Mouse (Mus musculus): ENCODE results near the gene Klk1b3. TPM values are rescaled to one million over a fixed set of nuclear protein-coding genes. Genes with fewer than 3 reads are reported as not detected.
"Not testable (repeated sequence)": the region's sequence is repeated elsewhere in the genome, so short reads cannot be mapped to it uniquely, and the experiment has no call there.

Gene Klk1b3
- polyA plus RNA-seq, 1 experiment from 2014 or later = not detected

GRCm38 (mm10) chr7:44239913-44240312 is 41.9 kb downstream of the Klk1b3 start:
- no peak for ATAC-seq

DNA sequence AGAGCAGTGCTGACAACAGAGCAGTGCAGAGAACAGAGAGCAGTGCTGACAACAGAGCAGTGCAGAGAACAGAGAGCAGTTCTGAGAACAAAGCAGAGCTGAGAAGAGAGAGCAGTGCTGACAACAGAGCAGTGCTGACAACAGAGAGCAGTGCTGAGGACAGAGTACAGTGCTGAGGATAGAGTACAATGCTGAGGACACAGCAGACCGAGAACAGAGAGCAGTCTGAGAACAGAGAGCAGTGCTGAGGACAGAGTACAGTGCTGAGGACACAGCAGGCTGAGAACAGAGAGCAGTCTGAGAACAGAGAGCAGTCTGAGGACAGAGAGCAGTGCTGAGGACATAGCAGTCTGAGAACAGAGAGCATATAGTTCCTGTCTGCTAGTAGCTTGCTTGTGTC is 42.7 kb downstream of the Klk1b3 start:
- no peak for ATAC-seq
- WGBS = 79% methylated on average over 1 of the region's 1 CpGs
- no peak overlapping the region for H3K4me2 ChIP-seq (replicated peaks)
- H3K36me3 ChIP-seq = no peaks in the 10 kb centered on the region
- H3K9me3 ChIP-seq = no peaks in the 10 kb centered on the region
- no peaks in the 10 kb centered on the region for H3K27me3 ChIP-seq
- peaks cover 7% of the 10 kb centered on the region for H3K4me1 ChIP-seq (replicated peaks)
- H3K4me3 ChIP-seq (replicated peaks) = no peak overlapping the region
- H3K27ac ChIP-seq = no peak overlapping the region
- H3K9ac ChIP-seq (replicated peaks) = no peak overlapping the region

More at GRCm38 (mm10) chr7:44239913-44240312, 41.9 kb downstream of the Klk1b3 start:
- Histone ChIP-seq H3K4me2 (replicated peaks) (no peak overlapping the region), H3K4me1 (replicated peaks) (no peaks in the 10 kb centered on the region), H3K9me3 (no peaks in the 10 kb centered on the region), H3K27me3 (no peaks in the 10 kb centered on the region), H3K27ac (no peak overlapping the region), H3K4me3 (replicated peaks) (no peak overlapping the region), H3K9ac (replicated peaks) (no peak overlapping the region), H3K36me3 (no peaks in the 10 kb centered on the region)
- WGBS = 49% methylated on average over 2 of the region's 2 CpGs

DNA sequence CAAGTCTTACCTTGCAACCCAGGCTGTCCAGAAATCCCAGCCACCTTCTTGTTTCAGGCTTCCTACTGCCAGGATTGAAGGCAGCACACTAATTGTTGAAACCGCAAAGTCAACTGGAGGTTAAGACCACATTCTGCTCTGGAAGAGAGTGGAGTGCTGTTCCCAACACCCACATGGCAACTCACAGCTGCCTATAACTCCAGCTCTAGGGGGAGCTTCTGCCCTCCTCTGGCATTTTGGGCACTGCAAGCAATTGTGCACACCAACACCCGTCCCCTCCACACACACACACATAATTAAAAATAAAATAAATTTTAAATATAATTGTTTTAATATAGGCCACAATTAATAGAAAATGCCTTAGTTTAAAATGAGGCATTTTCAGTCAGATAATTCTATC is 43.2 kb downstream of the Klk1b3 start:
- ATAC-seq = no peak
- Histone ChIP-seq H3K27me3 (no peaks in the 10 kb centered on the region), H3K36me3 (no peaks in the 10 kb centered on the region), H3K4me2 (replicated peaks) (no peak overlapping the region), H3K9ac (replicated peaks) (no peak overlapping the region), H3K9me3 (no peaks in the 10 kb centered on the region), H3K4me1 (replicated peaks) (peaks cover 9% of the 10 kb centered on the region), H3K4me3 (replicated peaks) (no peak overlapping the region), H3K27ac (no peak overlapping the region)
- 72% methylated on average over 2 of the region's 2 CpGs for WGBS

- Histone ChIP-seq H3K36me3 (peaks cover 11% of the 10 kb centered on the region), H3K4me1 (replicated peaks) (peaks cover 27% of the 10 kb centered on the region), H3K9ac (replicated peaks) (no peak overlapping the region), H3K4me2 (replicated peaks) (no peak overlapping the region), H3K9me3 (no peaks in the 10 kb centered on the region), H3K27ac (no peak overlapping the region), H3K4me3 (replicated peaks) (no peak overlapping the region), H3K27me3 (no peaks in the 10 kb centered on the region)
- no peak for ATAC-seq
- WGBS = 71% methylated on average over 1 of the region's 1 CpGs
These were observed 46.1 kb downstream of the Klk1b3 start for GRCm38 (mm10) chr7:44244080-44244479.

DNA sequence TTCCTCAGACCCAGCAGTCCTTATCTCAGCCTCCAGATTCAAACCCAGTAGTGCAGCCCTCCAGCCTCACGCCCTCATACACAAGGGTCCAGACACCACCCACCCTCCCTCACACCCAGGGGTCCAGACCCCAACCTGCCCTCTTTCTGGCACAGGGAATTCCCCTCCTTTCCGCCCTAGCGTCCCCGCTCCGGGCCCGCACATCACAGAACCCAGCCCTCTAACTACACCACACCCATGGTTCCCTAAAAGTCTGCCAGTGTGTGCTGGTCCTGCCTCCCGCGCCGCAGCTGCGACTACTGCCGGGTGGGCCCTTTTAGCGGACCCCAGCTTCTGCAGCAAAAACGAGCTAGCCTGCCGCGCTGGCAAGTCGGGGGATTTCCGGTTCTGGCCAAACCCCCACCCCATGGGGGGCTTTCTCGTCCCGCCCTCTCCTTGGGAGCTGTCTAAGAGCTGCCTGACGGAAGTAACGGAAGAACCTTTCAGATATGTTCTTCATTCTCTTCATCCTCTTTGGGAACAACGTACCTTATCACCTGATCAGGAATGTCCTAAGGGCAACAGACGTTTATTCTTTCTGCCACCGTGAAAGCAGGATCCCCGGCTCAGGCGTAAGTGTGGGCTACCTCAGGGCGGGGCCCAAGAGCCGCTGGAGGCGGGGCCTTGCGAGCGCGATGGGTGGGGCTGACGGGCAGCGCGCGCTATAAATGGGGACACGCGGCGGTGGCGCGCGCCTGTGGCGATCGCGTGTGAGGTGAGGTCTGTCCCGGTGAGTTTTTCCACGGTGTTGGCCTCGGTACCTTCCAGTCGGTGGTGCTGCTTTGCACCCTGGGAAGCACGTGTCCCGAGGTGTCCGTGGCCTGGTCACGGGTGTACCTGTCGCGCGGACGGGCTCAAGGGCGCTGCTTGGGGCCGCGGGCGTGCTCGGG is 48.3 kb downstream of the Klk1b3 start, which contains the start of the genes 1700028J19Rik and 2410002F23Rik:
TSS of gene 1700028J19Rik (minus strand) at position 641 of the 929 bp plus-strand sequence.
TSS of gene 2410002F23Rik (plus strand) at position 668 of the 929 bp plus-strand sequence.
- under 1% methylated on average over 62 of the region's 62 CpGs for WGBS
- ATAC-seq = peak; percentile 88
- peaks cover 33% of the 10 kb centered on the region for H3K36me3 ChIP-seq
- H3K4me1 ChIP-seq (replicated peaks) = peaks cover 40% of the 10 kb centered on the region
- peak within 1 kb of the TSS; percentile 92 for H3K9ac ChIP-seq (replicated peaks)
- H3K4me2 ChIP-seq (replicated peaks) = peak within 1 kb of the TSS; percentile 82
- no peaks in the 10 kb centered on the region for H3K9me3 ChIP-seq
- peak within 1 kb of the TSS; percentile 90 for H3K4me3 ChIP-seq (replicated peaks)
- peak within 1 kb of the TSS; percentile 94 for H3K27ac ChIP-seq
- H3K27me3 ChIP-seq = no peaks in the 10 kb centered on the region

GRCm38 (mm10) chr7:44246984-44247470 is 49.0 kb downstream of the Klk1b3 start:
- H3K27me3 ChIP-seq = no peaks in the 10 kb centered on the region
- peak overlapping the region; percentile 94 for H3K27ac ChIP-seq
- H3K9ac ChIP-seq (replicated peaks) = peak overlapping the region; percentile 92
- 0% methylated on average over 23 of the region's 23 CpGs for WGBS
- peaks cover 37% of the 10 kb centered on the region for H3K36me3 ChIP-seq
- peak overlapping the region; percentile 90 for H3K4me3 ChIP-seq (replicated peaks)
- peaks cover 40% of the 10 kb centered on the region for H3K4me1 ChIP-seq (replicated peaks)
- no peaks in the 10 kb centered on the region for H3K9me3 ChIP-seq
- ATAC-seq = peak; percentile 16
- H3K4me2 ChIP-seq (replicated peaks) = peak overlapping the region; percentile 82

DNA sequence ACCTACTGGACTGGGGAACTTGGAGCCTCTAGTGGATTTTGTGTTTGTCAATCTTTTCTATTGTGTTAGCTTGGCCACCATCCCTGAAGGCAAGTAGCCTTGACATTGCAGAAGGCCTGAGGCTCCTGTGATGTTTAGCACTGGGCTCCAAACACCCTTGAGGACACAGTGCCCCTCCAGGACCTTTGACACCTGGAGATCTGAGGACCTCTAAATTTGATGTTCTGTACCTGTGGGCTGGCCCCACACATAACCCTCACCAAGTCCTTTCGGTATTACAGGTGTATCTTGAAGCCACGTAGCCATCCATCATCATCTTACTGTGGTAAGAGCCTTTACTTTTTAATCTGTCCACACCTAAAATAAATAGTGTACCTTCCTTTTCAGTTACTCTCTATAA is 50.0 kb downstream of the Klk1b3 start:
- Histone ChIP-seq H3K9ac (replicated peaks) (peak overlapping the region; percentile 92), H3K9me3 (no peaks in the 10 kb centered on the region), H3K4me2 (replicated peaks) (peak overlapping the region; percentile 82), H3K4me3 (replicated peaks) (peak overlapping the region; percentile 90), H3K36me3 (peaks cover 47% of the 10 kb centered on the region), H3K27me3 (no peaks in the 10 kb centered on the region), H3K27ac (no peak overlapping the region), H3K4me1 (replicated peaks) (peaks cover 48% of the 10 kb centered on the region)
- 97% methylated on average over 2 of the region's 2 CpGs for WGBS
- ATAC-seq = no peak

DNA sequence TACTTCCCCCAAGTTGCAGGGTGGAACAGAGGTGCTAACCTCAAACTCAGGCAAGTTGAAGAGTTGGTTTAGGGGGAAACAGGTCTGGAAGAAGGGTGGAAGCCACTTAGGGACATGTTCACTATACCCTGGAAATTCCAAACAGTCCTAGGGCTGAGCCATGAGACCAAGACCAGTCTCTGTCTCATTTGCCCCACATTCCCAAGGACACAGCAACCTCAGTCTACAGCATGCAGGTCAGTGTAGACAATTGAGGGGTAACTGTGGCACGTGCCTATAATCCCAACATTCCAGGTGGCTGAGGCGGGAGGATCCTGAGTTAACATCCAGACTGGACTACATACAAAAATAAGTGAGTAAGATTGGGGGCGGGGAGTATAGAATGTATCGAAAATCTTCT is 51.3 kb downstream of the Klk1b3 start:
- 97% methylated on average over 4 of the region's 4 CpGs for WGBS
- no peaks in the 10 kb centered on the region for H3K9me3 ChIP-seq
- no peak overlapping the region for H3K27ac ChIP-seq
- peaks cover 59% of the 10 kb centered on the region for H3K36me3 ChIP-seq
- no peaks in the 10 kb centered on the region for H3K27me3 ChIP-seq
- no peak overlapping the region for H3K4me2 ChIP-seq (replicated peaks)
- H3K4me1 ChIP-seq (replicated peaks) = peaks cover 50% of the 10 kb centered on the region
- no peak overlapping the region for H3K4me3 ChIP-seq (replicated peaks)
- no peak for ATAC-seq
- no peak overlapping the region for H3K9ac ChIP-seq (replicated peaks)

- WGBS = 93% methylated on average over 17 of the region's 17 CpGs
- H3K27ac ChIP-seq; H3K4me3 ChIP-seq (replicated peaks); H3K4me2 ChIP-seq (replicated peaks); ATAC-seq; H3K9ac ChIP-seq (replicated peaks); H3K27me3 ChIP-seq; H3K9me3 ChIP-seq: not testable (repeated sequence)
- H3K36me3 ChIP-seq = peaks cover 70% of the 10 kb centered on the region
- peaks cover 42% of the 10 kb centered on the region for H3K4me1 ChIP-seq (replicated peaks)
These were observed 52.8 kb downstream of the Klk1b3 start for GRCm38 (mm10) chr7:44250732-44251275.

Other genes starting within 250 kb of the Klk1b3 start
- not detected in 2 replicates for gene Klk1b8, start 247.5 kb upstream of the Klk1b3 start, polyA plus RNA-seq (2015; fragmentation: Nextera tagmentation; extraction: Ambion mirVana)
- not detected in 2 replicates for gene Klk1b1, start 231.4 kb upstream of the Klk1b3 start, polyA plus RNA-seq (2015; fragmentation: Nextera tagmentation; extraction: Ambion mirVana)
- not detected in 2 replicates for gene Klk1b9, start 222.1 kb upstream of the Klk1b3 start, polyA plus RNA-seq (2015; fragmentation: Nextera tagmentation; extraction: Ambion mirVana)
- gene Klk1b11, start 202.3 kb upstream of the Klk1b3 start, polyA plus RNA-seq (2015; fragmentation: Nextera tagmentation; extraction: Ambion mirVana) = not detected in 2 replicates
- not detected in 2 replicates for gene Klk1b26, start 186.0 kb upstream of the Klk1b3 start, polyA plus RNA-seq (2015; fragmentation: Nextera tagmentation; extraction: Ambion mirVana)
- not detected in 2 replicates for gene Klk1b27, start 145.9 kb upstream of the Klk1b3 start, polyA plus RNA-seq (2015; fragmentation: Nextera tagmentation; extraction: Ambion mirVana)
- not detected in 2 replicates for gene Klk1b21, start 95.9 kb upstream of the Klk1b3 start, polyA plus RNA-seq (2015; fragmentation: Nextera tagmentation; extraction: Ambion mirVana)
- not detected in 2 replicates for gene Klk1b22, start 85.5 kb upstream of the Klk1b3 start, polyA plus RNA-seq (2015; fragmentation: Nextera tagmentation; extraction: Ambion mirVana)
- not detected in 2 replicates for gene Klk1b16, start 61.4 kb upstream of the Klk1b3 start, polyA plus RNA-seq (2015; fragmentation: Nextera tagmentation; extraction: Ambion mirVana)
- not detected in 2 replicates for gene Klk1b24, start 10.0 kb upstream of the Klk1b3 start, polyA plus RNA-seq (2015; fragmentation: Nextera tagmentation; extraction: Ambion mirVana)
- gene Klk1b4, start 9.2 kb downstream of the Klk1b3 start, polyA plus RNA-seq (2015; fragmentation: Nextera tagmentation; extraction: Ambion mirVana) = not detected in 2 replicates
- not detected in 2 replicates for gene Klk1b5, start 17.8 kb downstream of the Klk1b3 start, polyA plus RNA-seq (2015; fragmentation: Nextera tagmentation; extraction: Ambion mirVana)
- not detected in 2 replicates for gene Klk1, start 27.2 kb downstream of the Klk1b3 start, polyA plus RNA-seq (2015; fragmentation: Nextera tagmentation; extraction: Ambion mirVana)
- not detected in 2 replicates for gene Gm36864, start 38.0 kb downstream of the Klk1b3 start, polyA plus RNA-seq (2015; fragmentation: Nextera tagmentation; extraction: Ambion mirVana)
- 1.5 and 1.6 TPM in 2 replicates for gene 1700028J19Rik, start 48.5 kb downstream of the Klk1b3 start, polyA plus RNA-seq (2015; fragmentation: Nextera tagmentation; extraction: Ambion mirVana)
- 205 and 217 TPM in 2 replicates for gene 2410002F23Rik, start 48.5 kb downstream of the Klk1b3 start, polyA plus RNA-seq (2015; fragmentation: Nextera tagmentation; extraction: Ambion mirVana)
- gene Acp4, start 59.2 kb downstream of the Klk1b3 start, polyA plus RNA-seq (2015; fragmentation: Nextera tagmentation; extraction: Ambion mirVana) = 0.09 TPM in 1 of 2 replicates, not detected in the other
- not detected in 2 replicates for gene Gm15517, start 63.3 kb downstream of the Klk1b3 start, polyA plus RNA-seq (2015; fragmentation: Nextera tagmentation; extraction: Ambion mirVana)
- 3.7 and 4.0 TPM in 2 replicates for gene Clec11a, start 108.7 kb downstream of the Klk1b3 start, polyA plus RNA-seq (2015; fragmentation: Nextera tagmentation; extraction: Ambion mirVana)
- 26.0 and 26.4 TPM in 2 replicates for gene Shank1, start 112.1 kb downstream of the Klk1b3 start, polyA plus RNA-seq (2015; fragmentation: Nextera tagmentation; extraction: Ambion mirVana)
- 16.9 and 17.6 TPM in 2 replicates for gene Syt3, start 185.9 kb downstream of the Klk1b3 start, polyA plus RNA-seq (2015; fragmentation: Nextera tagmentation; extraction: Ambion mirVana)
- gene 1700008O03Rik, start 187.6 kb downstream of the Klk1b3 start, polyA plus RNA-seq (2015; fragmentation: Nextera tagmentation; extraction: Ambion mirVana) = 0.70 and 1.4 TPM in 2 replicates
- 15.7 and 16.4 TPM in 2 replicates for gene Lrrc4b, start 230.8 kb downstream of the Klk1b3 start, polyA plus RNA-seq (2015; fragmentation: Nextera tagmentation; extraction: Ambion mirVana)